Mouse (Mus musculus): ENCODE data around the gene 1700020N01Rik.

- TF ChIP-seq POLR2A (IDR thresholded peaks at IDR 0.05; ENCODE audit: low read depth, low read length) (no peak), CTCF (conservative IDR thresholded peaks at IDR 0.05; ENCODE audit: insufficient read depth, insufficient read length, low read depth, low read length) (no peak)
Measured at GRCm38 (mm10) chr10:21632687-21633086, 39.7 kb downstream of the 1700020N01Rik start.

Data from kidney, adult 2 months (tissue).